Mouse (Mus musculus) small intestine, adult 2 months (tissue): ENCODE results near the gene Efna3. TPM values are rescaled to one million over a fixed set of nuclear protein-coding genes. Genes with fewer than 3 reads are reported as not detected.

Source experiments
- H3K27ac ChIP-seq: fragments of 200-500 bp; 2 replicates; pipeline ENCODE4 v1.5.1; 2012; ENCODE audit warnings: low read depth, low read length, control low read depth, inconsistent platforms; ENCODE audit not compliant: insufficient read depth
- H3K27me3 ChIP-seq: fragments of 200-500 bp; 2 replicates; pipeline ENCODE4 v1.6.1; 2012; ENCODE audit warnings: mild to moderate bottlenecking, moderate library complexity, low read length, inconsistent platforms; ENCODE audit not compliant: control insufficient read depth, insufficient read depth
- H3K36me3 ChIP-seq: fragments of 200-500 bp; 2 replicates; pipeline ENCODE4 v1.6.1; 2012; ENCODE audit warnings: mild to moderate bottlenecking, low read length, control low read depth, inconsistent platforms; ENCODE audit not compliant: control insufficient read depth, insufficient read depth
- H3K4me1 ChIP-seq: fragments of 200-500 bp; 2 replicates; pipeline ENCODE4 v1.6.1; 2012; ENCODE audit warnings: low read length, inconsistent platforms, mixed read lengths; ENCODE audit not compliant: control insufficient read depth, insufficient read depth, insufficient read length
- H3K4me3 ChIP-seq: fragments of 200-500 bp; 2 replicates; pipeline ENCODE4 v1.5.1; 2012; ENCODE audit warnings: low read depth, mild to moderate bottlenecking, control low read depth, inconsistent platforms, low read length, moderate library complexity
- CTCF ChIP-seq: fragments of 200-500 bp; IDR thresholded peaks from 2 replicates; pipeline ENCODE4 v1.5.1; 2012; ENCODE audit warnings: low read depth, mild to moderate bottlenecking, control low read depth, inconsistent platforms, low read length, moderate library complexity, mixed read lengths; ENCODE audit not compliant: insufficient replicate concordance, insufficient read length; ENCODE audit errors: extremely low read depth
- POLR2A ChIP-seq: fragments of 200-500 bp; IDR thresholded peaks from 2 replicates; pipeline ENCODE4 v1.6.1; 2012; ENCODE audit warnings: low read depth, mild to moderate bottlenecking, control low read depth, inconsistent platforms, low read length, moderate library complexity
- WGBS: fragments of 180-500 bp; shearing (Covaris S2); methylation state at CpG from one replicate; pipeline ENCODE4 v1.1.7; 2018; 5-methylcytosine and 5-hydroxymethylcytosine counted together
- polyA plus RNA-seq: library from polyadenylated mRNA; depleted of rRNA; stranded (reverse); fragments of >200 nt; gene quantifications from 2 replicates; pipeline ENCODE4 v1.2.3, GENCODE M21; 2012

The Efna3 gene
- polyA plus RNA-seq, 1 experiment = 7.0 TPM

DNA sequence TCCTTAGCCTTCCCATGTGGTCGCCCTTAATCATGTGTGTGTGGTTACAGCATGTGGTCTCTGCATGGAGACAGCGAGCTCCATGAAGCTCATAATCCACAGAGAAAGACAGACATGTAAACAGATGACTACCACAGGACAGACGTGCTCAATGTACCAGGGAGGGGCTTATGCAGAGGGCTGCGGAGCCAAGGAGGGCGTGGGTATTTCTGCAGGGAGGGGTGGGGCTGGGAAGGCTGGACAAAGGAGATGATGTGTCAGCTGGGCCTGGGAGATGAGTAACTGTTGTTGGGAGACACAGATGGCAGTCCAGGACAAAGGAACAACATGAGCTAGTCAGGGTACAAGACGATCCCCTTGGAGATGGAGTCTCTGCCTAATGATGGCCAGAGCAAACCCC is 36.9 kb upstream of the Efna3 start:
- peak overlapping the region; percentile 48; the same call in 1 of the 2 replicates for H3K27ac ChIP-seq
- H3K36me3 ChIP-seq = no peaks in the 10 kb centered on the region
- TF ChIP-seq POLR2A (no peak), CTCF (no peak)
- H3K4me3 ChIP-seq = no peak overlapping the region
- H3K4me1 ChIP-seq = peaks cover 29% of the 10 kb centered on the region
- 45% methylated on average over 6 of the region's 6 CpGs for WGBS
- H3K27me3 ChIP-seq = no peaks in the 10 kb centered on the region

DNA sequence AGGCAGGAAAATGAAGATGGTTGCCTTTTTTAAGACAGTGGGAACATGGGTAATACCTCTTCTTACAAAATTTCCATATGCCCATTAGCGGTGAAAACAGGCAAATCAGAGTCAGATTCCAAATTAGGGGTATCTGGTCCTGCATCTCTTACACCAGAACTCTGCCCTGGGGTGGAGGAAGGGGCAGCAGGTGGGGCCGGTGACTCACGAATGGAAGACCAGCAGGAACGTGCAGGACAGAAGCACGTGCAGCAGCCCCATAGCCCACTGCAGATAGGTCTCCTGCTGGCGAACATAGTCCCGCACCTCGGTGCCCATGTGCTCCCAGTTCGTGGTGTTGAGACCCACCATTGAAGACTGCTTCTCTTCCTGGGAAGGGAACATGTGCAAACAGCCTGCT is 33.3 kb upstream of the Efna3 start:
- WGBS = 82% methylated on average over 9 of the region's 9 CpGs
- H3K27ac ChIP-seq = peak overlapping the region; percentile 79
- TF ChIP-seq CTCF = no peak
- TF ChIP-seq POLR2A = no peak
- peaks cover 38% of the 10 kb centered on the region for H3K4me1 ChIP-seq
- H3K4me3 ChIP-seq = no peak overlapping the region
- no peaks in the 10 kb centered on the region for H3K36me3 ChIP-seq
- no peaks in the 10 kb centered on the region for H3K27me3 ChIP-seq

DNA sequence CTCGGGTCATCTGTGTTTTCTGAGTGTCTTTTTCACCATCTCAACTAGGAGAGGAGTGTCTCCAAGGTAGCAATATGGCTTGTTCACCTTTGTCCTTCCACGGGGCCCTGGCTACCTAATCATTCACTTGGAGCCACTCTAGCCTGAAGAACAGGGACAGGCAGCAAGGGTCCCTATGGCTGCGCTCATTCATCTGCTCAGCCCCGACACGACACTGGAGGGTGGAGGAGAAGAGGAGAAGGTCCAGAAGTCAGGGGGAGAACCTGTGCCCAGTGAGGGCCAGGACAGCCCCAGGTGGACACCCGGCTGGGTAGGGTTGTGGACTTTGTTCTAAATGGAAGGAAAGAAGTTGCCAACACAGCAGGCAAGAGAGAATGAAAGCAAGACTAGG is 32.7 kb upstream of the Efna3 start:
- H3K36me3 ChIP-seq = no peaks in the 10 kb centered on the region
- TF ChIP-seq POLR2A = no peak
- no peak for TF ChIP-seq CTCF
- peak overlapping the region; percentile 98 for H3K27ac ChIP-seq
- H3K4me3 ChIP-seq = peak overlapping the region; percentile 36; the same call in 1 of the 2 replicates
- peaks cover 39% of the 10 kb centered on the region for H3K4me1 ChIP-seq
- 35% methylated on average over 6 of the region's 6 CpGs for WGBS
- no peaks in the 10 kb centered on the region for H3K27me3 ChIP-seq

DNA sequence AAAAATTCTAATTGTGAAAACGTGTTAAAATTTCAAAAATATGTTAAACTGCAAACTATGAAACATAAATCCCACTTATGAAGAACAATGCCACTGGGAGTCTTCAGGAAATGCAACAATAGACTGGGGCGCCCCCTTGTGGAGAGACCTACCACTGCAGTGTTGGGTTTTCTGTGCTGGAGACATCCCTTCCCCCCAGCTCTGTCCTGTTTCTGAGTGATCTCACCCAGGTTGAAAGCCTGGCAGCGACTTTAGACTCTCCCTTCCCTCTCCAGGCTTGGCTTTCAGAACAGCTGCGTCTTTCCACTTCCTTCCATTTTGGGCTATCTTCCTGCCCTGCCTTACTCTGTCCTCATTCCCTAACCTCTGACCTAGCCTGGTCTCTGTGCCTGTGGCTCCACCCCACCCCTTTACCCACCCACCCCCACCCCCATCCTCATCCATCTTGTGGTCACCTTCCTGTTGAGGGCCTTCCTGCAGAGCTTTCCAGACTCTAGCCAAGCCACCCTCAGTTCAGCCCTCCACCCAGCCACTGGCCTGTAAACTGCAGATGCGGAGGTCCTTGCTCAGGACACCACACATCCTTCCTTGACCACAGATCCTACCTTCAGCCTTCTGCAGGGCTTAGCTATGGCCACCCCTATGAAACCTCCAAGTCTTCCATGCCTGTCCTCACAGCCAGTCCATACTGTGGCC is 32.2 kb upstream of the Efna3 start:
- TF ChIP-seq CTCF = peak; percentile 86; the same call in 1 of the 2 replicates
- TF ChIP-seq POLR2A = no peak
- WGBS = 17% methylated on average over 5 of the region's 5 CpGs

DNA sequence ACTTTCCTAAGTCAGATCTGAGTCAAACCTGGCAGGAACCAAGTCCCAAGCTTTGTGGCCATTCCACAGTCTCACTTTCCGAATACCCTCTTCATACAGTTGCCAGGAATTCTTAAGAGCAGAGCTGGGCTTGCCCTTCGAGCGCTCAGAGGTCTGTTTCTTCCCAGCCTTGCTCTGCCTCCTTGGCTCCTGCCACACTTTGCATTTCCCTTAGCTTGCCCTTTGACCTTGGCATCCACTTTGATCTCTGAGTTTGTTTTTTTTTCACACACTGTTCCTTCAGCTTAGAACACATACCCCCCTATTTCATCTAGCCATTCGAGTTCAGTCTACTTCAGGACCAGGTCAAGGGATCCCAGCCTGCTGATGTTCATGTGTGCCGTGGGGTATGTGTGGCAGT is 28.5 kb upstream of the Efna3 start:
- 39% methylated on average over 5 of the region's 5 CpGs for WGBS

More for the DNA sequence above, 32.2 kb upstream of the Efna3 start:
- Histone ChIP-seq H3K4me3 (peak overlapping the region; percentile 36), H3K27ac (peak overlapping the region; percentile 98), H3K4me1 (peaks cover 39% of the 10 kb centered on the region), H3K27me3 (no peaks in the 10 kb centered on the region), H3K36me3 (no peaks in the 10 kb centered on the region)

DNA sequence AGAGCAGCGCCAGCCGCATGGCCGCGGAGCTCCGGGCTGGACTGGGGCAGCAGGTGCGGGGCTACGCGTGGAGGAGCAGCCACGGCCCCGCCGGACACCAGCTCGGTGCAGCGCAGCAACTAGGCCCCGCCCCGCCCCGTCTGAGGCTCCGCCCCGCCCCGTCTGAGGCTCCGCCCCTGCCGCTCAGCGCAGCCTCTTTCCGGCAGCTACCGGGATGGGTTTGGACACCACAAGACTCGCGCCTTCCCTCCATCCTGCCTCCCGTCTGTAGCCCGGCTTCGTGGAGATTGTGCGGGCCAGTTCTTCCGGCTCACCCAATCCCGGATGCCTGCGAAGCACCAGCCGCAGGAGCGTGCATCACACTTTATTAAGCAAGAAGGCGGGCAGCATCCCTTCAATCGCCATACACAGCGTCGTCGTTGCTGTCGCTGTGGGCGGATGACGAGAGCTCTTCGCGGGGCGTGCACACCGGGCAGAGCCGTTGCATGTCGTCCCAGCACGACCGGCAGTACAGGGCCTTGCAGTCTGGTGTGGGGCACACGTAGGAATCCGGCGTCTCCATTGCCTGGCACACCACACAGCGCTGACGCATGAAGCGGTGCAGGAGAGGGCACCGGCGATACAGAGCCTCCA is 27.2 kb upstream of the Efna3 start, which contains the start of gene Adam15:
TSS of gene Adam15 (minus strand) at position 128 of the 633 bp plus-strand sequence.
- H3K36me3 ChIP-seq = peaks cover 3% of the 10 kb centered on the region; the same call in 1 of the 2 replicates
- under 1% methylated on average over 57 of the region's 59 CpGs for WGBS
- H3K27ac ChIP-seq = peak within 1 kb of the TSS; percentile 28; the same call in 1 of the 2 replicates
- H3K4me1 ChIP-seq = peaks cover 23% of the 10 kb centered on the region
- TF ChIP-seq CTCF (no peak), POLR2A (no peak; the same call in 1 of the 2 replicates)
- H3K27me3 ChIP-seq = no peaks in the 10 kb centered on the region
- H3K4me3 ChIP-seq = peak within 1 kb of the TSS; percentile 80

More for the DNA sequence above, 28.5 kb upstream of the Efna3 start:
- TF ChIP-seq POLR2A (no peak), CTCF (no peak)
- Histone ChIP-seq H3K4me1 (peaks cover 34% of the 10 kb centered on the region), H3K4me3 (no peak overlapping the region), H3K27ac (no peak overlapping the region), H3K27me3 (no peaks in the 10 kb centered on the region), H3K36me3 (no peaks in the 10 kb centered on the region)
